Mouse (Mus musculus) frontal cortex, postnatal 10 days (tissue): Measurements from ENCODE around the gene Mlh1.

ENCODE experiments used
- DNase-seq, 2 experiments: peaks; one replicate each; pipeline ENCODE4 v3.0.0; 2022; ENCODE audit warnings: low spot score in 2 of 2, mixed read lengths in 1 of 2

Gene Mlh1

DNA sequence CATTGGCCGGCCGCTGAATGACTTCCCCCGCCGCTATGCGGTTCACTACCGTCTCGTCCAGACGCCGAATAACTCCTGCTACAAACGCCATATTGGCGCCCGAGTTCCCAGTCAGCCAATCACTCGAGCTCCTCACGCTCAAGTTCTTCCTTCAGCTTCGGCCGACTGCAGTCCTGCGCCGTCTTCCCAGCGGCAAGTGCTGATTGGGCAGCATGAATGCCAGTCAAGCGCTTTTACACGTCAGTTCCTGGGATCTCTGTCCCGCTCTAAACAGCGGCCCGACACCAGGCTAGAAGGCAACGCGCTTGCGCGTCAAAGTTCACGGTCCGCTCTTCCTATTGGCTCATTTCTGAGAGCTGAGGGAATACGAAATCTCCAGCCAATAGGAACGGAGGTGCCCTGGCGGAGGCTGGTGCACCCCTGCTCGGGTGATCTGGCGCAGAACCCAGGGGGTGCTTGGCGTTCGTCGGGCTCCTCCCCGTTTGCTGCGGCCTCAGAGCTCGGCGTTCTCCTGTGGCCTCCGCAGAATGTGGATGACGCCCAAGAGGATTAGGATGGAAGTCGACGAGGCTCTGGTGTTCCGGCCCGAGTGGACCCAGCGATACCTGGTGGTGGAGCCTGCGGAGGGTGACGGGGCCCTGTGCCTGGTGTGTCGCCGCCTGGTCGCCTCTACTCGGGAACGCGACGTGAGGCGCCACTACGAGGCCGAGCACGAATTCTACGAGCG, at the start of gene Mlh1, which contains the start of gene Epm2aip1:
TSS of gene Mlh1 (minus strand) at position 358 of the 727 bp plus-strand sequence.
TSS of gene Epm2aip1 (plus strand) at position 496 of the 727 bp plus-strand sequence.
- peak; percentile 98 to 99 for DNase-seq

DNA sequence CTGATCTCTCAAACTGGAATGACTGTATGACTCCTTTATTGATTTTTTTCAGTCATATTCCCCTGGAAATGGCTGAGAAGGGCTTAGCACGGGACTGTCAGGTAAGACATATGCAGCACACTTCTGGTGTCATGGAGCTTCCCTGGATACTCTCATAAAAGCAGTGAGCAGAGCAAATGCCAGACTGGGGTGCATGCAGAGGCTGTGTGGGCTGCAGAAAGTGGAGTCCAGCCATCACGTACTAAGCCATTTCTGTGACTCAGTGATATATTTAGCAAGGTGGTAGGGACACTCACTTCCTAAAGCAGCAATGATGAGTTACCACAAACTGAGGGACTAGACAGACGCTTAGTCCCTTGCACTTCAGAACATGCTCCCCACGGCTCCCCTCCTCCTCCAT, 49.3 kb upstream of the Mlh1 start:
- DNase-seq: no peak

GRCm38 (mm10) chr9:111314219-111314618, 42.6 kb upstream of the Mlh1 start:
- DNase-seq: peak; percentile 38 to 59

- no peak for DNase-seq
Measured at GRCm38 (mm10) chr9:111313793-111314192, 42.2 kb upstream of the Mlh1 start.

- DNase-seq: no peak
Measured at GRCm38 (mm10) chr9:111313299-111313698, 41.7 kb upstream of the Mlh1 start.

GRCm38 (mm10) chr9:111312442-111313141, 41.0 kb upstream of the Mlh1 start:
- DNase-seq: peak in 1 of 2 experiments; percentile 29

DNA sequence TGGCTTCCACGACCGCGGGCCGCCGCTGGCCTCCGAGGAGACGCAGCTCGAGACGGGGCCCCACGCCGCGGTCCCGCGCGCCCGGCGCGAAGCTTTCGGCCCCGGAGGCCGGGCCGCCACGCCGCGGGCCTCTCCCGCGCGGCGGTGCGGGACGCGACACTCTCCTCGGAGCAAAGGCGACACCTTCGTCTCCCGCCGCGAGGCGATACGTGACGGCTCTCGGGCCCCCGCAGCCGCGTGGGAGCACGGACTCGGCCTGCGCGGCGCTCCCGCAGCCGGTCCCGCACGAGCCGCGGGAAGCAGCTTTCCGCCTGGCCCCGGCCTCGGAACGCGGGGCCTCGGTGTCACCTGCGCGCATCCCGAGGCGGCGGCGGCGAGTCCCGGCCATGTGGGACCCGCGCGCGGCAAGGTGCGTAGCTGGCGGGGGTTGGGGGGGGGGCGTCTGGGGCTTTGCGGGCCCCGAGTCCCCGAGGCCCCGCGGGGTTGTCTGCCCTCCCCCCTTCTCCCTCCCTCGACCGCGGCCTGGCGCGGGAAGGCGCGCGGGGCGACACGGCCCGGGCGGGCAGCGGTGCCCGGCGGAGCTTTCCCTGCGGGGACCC, 40.4 kb upstream of the Mlh1 start:
- DNase-seq: no peak

DNA sequence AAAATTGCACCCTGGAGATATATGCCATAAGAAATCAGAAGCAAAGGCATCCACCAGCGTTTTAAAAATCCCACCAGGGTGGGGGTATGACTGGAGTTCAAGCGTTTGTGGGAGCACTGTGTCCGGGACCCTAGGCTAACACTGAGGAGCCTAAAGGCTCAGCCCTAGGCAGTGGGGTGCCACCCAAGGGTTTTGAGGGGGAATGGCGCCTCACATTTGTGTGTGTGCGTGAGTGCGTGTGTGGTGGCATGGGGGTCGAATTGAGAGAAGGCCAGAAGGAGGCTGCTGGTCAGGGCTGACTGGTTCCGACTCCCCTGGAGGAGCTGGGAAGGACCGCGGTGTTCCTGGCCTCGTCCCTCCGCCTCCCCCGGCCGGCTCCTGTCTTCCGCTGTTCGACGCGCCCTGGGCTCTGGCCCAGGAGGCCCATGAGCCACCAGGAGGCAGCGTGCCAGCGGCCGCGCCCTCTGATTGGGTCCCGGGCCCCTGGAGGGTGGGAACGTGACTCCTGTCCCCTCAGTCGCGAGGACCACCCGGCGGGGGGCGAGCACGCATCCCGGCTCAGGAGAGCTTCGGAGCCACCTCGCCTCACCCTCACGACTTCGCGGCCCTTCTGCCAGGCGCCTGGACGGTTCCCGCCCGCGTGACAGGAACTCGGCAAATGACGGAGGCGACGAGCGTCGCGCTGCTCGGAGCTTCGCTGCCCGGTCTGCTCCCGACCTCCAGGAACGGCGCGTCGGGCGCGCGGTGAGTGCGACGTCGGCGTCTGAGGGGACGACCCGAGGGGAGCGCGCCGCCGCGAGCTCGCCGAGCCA, 39.6 kb upstream of the Mlh1 start, which contains the start of gene Trank1:
TSS of gene Trank1 (plus strand) at position 709 of the 812 bp plus-strand sequence.
- DNase-seq: peak; percentile 27 to 55

DNA sequence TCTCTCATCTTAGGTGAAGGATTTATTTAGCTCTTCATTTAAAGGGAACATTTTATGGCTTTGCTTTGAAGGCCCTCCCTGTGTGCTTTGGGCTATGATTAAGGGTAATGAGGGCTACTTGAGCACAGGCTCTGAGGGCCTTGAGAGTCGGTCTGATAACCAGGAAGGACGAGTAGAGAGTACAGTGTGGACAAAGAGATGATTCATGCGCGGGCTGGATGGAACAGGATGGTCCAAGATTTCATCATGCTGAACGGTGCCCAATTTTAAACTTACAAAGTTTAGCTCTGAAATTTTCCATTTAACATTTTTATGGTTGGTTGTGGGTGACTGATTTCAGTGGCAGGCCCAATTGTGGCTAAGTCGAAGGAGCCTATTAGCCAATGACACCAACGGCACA, 34.6 kb upstream of the Mlh1 start:
- DNase-seq: no peak

- DNase-seq: no peak
Measured at GRCm38 (mm10) chr9:111304036-111304435, 32.4 kb upstream of the Mlh1 start.

- DNase-seq: no peak
Measured at GRCm38 (mm10) chr9:111302196-111302831, 30.7 kb upstream of the Mlh1 start.

DNA sequence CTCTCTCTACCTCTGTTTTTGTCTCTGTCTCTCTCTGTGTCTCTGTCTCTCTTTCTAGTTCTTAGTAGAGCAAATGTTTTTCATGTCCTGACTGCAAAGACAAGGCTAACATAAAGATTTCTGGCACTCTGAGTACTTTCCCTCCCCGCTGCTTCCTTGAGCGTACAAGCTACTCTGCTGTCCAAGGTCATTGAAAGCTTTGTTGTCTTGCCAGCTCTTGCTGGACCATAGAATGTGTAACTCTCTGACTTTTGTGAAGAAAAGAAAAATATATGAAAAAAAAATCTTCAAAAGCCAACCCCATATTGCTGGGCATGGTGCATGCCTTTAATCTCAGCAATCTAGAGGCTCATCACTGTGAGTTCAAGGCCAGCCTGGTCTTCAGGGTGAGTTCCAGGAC, 27.0 kb upstream of the Mlh1 start:
- no peak for DNase-seq

GRCm38 (mm10) chr9:111296433-111296832, 24.8 kb upstream of the Mlh1 start:
- DNase-seq: no peak

DNA sequence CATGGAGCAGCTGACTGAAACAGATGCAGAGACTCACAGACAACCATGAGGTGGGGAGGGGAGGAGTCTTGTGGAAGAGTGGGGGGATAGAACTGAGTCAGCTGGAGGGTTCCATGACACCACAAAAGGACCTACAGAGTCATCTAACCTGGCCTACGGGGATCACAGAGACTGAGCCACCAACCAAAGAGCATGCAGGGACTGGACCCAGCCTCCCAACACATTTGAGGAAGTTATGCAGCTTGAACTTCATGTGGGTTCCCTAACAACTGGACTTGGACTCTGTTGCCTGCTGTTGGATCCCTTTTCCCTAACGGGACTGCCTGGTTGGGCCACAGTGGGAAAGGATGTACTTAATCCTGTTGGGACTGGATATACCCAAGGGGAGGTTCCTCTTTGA, 23.7 kb upstream of the Mlh1 start:
- DNase-seq: no peak

- DNase-seq: no peak
Measured at GRCm38 (mm10) chr9:111294911-111295310, 23.3 kb upstream of the Mlh1 start.

GRCm38 (mm10) chr9:111293234-111293633, 21.6 kb upstream of the Mlh1 start:
- no peak for DNase-seq

DNA sequence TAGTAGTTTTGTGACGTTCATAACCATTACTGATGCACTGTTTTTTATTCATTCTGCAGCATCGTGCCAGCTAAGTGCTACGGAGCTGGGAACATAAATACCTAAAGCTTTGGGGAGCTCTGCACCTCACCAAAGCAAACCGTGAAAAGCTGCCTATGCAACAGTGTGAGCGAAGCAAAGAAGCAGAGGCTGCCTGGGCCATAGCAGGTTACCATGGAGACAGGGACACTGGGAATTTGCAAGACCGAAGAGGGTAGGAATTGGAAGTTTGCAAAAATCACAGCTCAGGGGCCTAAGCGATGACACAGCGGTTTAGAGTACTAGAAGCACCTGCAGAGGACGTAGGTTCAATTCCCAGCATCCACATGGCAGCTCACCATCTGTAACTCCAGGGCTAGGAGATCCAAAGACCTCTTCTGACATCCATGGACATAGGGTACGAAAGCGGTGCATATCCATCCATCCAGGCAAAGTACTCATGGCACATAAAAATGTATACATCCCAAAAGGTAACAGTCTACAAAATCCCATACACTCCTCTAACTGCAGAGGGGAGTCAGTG, 19.0 kb upstream of the Mlh1 start:
- DNase-seq: no peak

DNA sequence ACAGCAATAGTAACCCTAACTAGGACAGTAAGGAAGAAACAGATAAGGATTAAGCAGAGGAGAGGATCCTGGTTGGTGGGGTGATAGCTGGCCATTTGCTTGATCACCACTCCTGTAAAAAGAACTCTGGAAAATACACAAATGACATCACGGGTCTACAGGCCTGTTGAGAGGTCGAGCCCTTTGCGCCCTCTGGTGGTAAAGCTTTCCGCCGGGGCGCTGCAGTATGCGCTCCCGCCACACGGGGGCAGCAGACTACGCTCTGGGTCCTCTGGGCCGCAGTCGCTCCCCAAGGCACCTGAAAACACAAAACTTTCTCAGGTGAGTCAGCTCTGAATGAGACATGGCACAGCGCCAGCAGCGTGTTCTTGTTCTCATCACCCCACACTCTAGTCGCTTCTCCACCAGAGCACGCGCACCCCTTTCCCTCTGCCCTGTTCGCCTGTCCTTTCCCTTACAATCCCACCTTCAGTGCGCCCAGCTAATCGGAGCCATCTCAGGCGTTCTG, 18.3 kb upstream of the Mlh1 start:
- DNase-seq: peak; percentile 58 to 86

- no peak for DNase-seq
Measured at GRCm38 (mm10) chr9:111289294-111289831, 17.8 kb upstream of the Mlh1 start.

- DNase-seq: no peak
Measured at GRCm38 (mm10) chr9:111287956-111288355, 16.4 kb upstream of the Mlh1 start.
